Mouse (Mus musculus): Measurements from ENCODE around the gene Nrde2. TPM values are rescaled to one million over a fixed set of nuclear protein-coding genes. Genes with fewer than 3 reads are reported as not detected.

The Nrde2 gene
- total and polyA plus RNA-seq, 3 experiments: 16.5 to 17.2 TPM; not detected in 1

GRCm38 (mm10) chr12:100183970-100184369 lies 24.5 kb upstream of the Nrde2 start (continued):
- TF ChIP-seq HCFC1 (IDR thresholded peaks at IDR 0.05; ENCODE audit: low read depth, low read length): no peak
- no peak for TF ChIP-seq CHD2 (IDR thresholded peaks at IDR 0.05; ENCODE audit: low read length)
- peak; percentile 85 for TF ChIP-seq SIN3A (IDR thresholded peaks at IDR 0.05; ENCODE audit: low read length)
- TF ChIP-seq EP300 (IDR thresholded peaks at IDR 0.05; ENCODE audit: low read depth in 1 of 2, low read length in 2 of 2): peak; percentile 86 to 89
- TF ChIP-seq ZC3H11A (IDR thresholded peaks at IDR 0.05; ENCODE audit: low read depth, low read length): no peak
- no peak for TF ChIP-seq RAD21 (IDR thresholded peaks at IDR 0.05; ENCODE audit: low read depth, low read length)
- 0 out of 2 replicates have a peak, but pooled peaks have one; percentile 13 for TF ChIP-seq ZNF384 (IDR thresholded peaks at IDR 0.05; ENCODE audit: low read depth, low read length)
- no peak for TF ChIP-seq KAT2A (conservative IDR thresholded peaks at IDR 0.05; ENCODE audit: low read depth, low read length)
- peak; percentile 37; the same call in 1 of the 2 replicates for TF ChIP-seq NELFE (IDR thresholded peaks at IDR 0.05; ENCODE audit: low read depth, low read length)
- peak; percentile 72; the same call in 1 of the 2 replicates for TF ChIP-seq JUND (IDR thresholded peaks at IDR 0.05; ENCODE audit: low read depth, low read length)
- TF ChIP-seq ELF1 (IDR thresholded peaks at IDR 0.05; ENCODE audit: low read depth, low read length): no peak
- TF ChIP-seq ETS1 (IDR thresholded peaks at IDR 0.05; ENCODE audit: low read depth, low read length): peak; percentile 94

GRCm38 (mm10) chr12:100182676-100183075 lies 23.2 kb upstream of the Nrde2 start:
- TF ChIP-seq SMC3 (IDR thresholded peaks at IDR 0.05; ENCODE audit: low read depth, low read length): peak; percentile 44
- peak; percentile 75 for TF ChIP-seq MYC (IDR thresholded peaks at IDR 0.05; ENCODE audit: low read depth, low read length)
- peak; percentile 46 to 52 (median 47) for TF ChIP-seq CTCF (IDR thresholded peaks at IDR 0.05 in 2 of 3, conservative IDR thresholded peaks at IDR 0.05 in 1 of 3; ENCODE audit: control insufficient read depth in 1 of 3, insufficient read depth in 1 of 3, low read depth in 2 of 3, low read length in 3 of 3, poor library complexity in 1 of 3, severe bottlenecking in 1 of 3)
- TF ChIP-seq TBP (IDR thresholded peaks at IDR 0.05; ENCODE audit: low read depth, low read length): no peak
- TF ChIP-seq ZNF384 (IDR thresholded peaks at IDR 0.05; ENCODE audit: low read depth, low read length): peak; percentile 65; the same call in 1 of the 2 replicates
- TF ChIP-seq ELF1 (IDR thresholded peaks at IDR 0.05; ENCODE audit: low read depth, low read length): no peak
- peak; percentile 44 for TF ChIP-seq RAD21 (IDR thresholded peaks at IDR 0.05; ENCODE audit: low read depth, low read length)
- Histone ChIP-seq H3K27me3 (ENCODE audit: control insufficient read depth in 1 of 2, insufficient read depth in 2 of 2, low read length in 2 of 2) (no peaks in the 10 kb centered on the region), H3K9me3 (replicated peaks; ENCODE audit: insufficient read depth, low read length) (no peaks in the 10 kb centered on the region), H3K27ac (ENCODE audit: control insufficient read depth, low read depth, low read length) (no peak overlapping the region), H3K36me3 (ENCODE audit: control insufficient read depth in 1 of 2, insufficient read depth in 2 of 2, low read length in 2 of 2) (peaks cover 0 to 19% of the 10 kb centered on the region in 2 experiments; a peak in 2 of 4 replicates), H3K4me3 (ENCODE audit: control insufficient read depth in 1 of 2, insufficient read depth in 1 of 2, low read depth in 2 of 2, low read length in 2 of 2) (no peak overlapping the region), H3K9ac (ENCODE audit: control insufficient read depth, low read depth, low read length, poor library complexity, severe bottlenecking) (no peak overlapping the region), H3K79me2 (ENCODE audit: control insufficient read depth, insufficient read depth, low read length, poor library complexity) (no peaks in the 10 kb centered on the region; the same call in 1 of the 2 replicates), H3K4me1 (ENCODE audit: control insufficient read depth in 1 of 2, insufficient read depth in 2 of 2, low read length in 2 of 2) (peaks cover 10 to 16% of the 10 kb centered on the region in 2 experiments)
- DNase-seq (ENCODE audit: low read depth, low spot score): peak; percentile 63

GRCm38 (mm10) chr12:100180802-100181201 lies 21.3 kb upstream of the Nrde2 start:
- no peak for TF ChIP-seq E2F4 (IDR thresholded peaks at IDR 0.05; ENCODE audit: borderline replicate concordance, low read depth, low read length)
- no peak for TF ChIP-seq RAD21 (IDR thresholded peaks at IDR 0.05; ENCODE audit: low read depth, low read length)
- TF ChIP-seq ETS1 (IDR thresholded peaks at IDR 0.05; ENCODE audit: low read depth, low read length): no peak
- no peak for TF ChIP-seq MYC (IDR thresholded peaks at IDR 0.05; ENCODE audit: low read depth, low read length)
- TF ChIP-seq GABPA (IDR thresholded peaks at IDR 0.05; ENCODE audit: low read depth, low read length): no peak
- no peak for TF ChIP-seq TBP (IDR thresholded peaks at IDR 0.05; ENCODE audit: low read depth, low read length)
- no peak for TF ChIP-seq ZC3H11A (IDR thresholded peaks at IDR 0.05; ENCODE audit: low read depth, low read length)
- TF ChIP-seq TAL1 (IDR thresholded peaks at IDR 0.05; ENCODE audit: low read length): no peak
- no peak for TF ChIP-seq GATA1 (IDR thresholded peaks at IDR 0.05; ENCODE audit: low read depth, low read length)
- no peak for TF ChIP-seq MAFK (IDR thresholded peaks at IDR 0.05; ENCODE audit: borderline replicate concordance, low read depth, low read length)
- TF ChIP-seq SMC3 (IDR thresholded peaks at IDR 0.05; ENCODE audit: low read depth, low read length): no peak
- no peak for TF ChIP-seq USF2 (IDR thresholded peaks at IDR 0.05; ENCODE audit: borderline replicate concordance in 1 of 2, insufficient read depth in 1 of 2, low read depth in 1 of 2, low read length in 2 of 2)
- no peak for TF ChIP-seq KAT2A (conservative IDR thresholded peaks at IDR 0.05; ENCODE audit: low read depth, low read length)
- no peak for TF ChIP-seq JUND (IDR thresholded peaks at IDR 0.05; ENCODE audit: low read depth, low read length)
- no peak for TF ChIP-seq MYB (IDR thresholded peaks at IDR 0.05; ENCODE audit: low read depth, low read length)
- TF ChIP-seq HCFC1 (IDR thresholded peaks at IDR 0.05; ENCODE audit: low read depth, low read length): no peak
- Histone ChIP-seq H3K27ac (ENCODE audit: control insufficient read depth, low read depth, low read length) (no peak overlapping the region), H3K9ac (ENCODE audit: control insufficient read depth, low read depth, low read length, poor library complexity, severe bottlenecking) (no peak overlapping the region), H3K27me3 (ENCODE audit: control insufficient read depth in 1 of 2, insufficient read depth in 2 of 2, low read length in 2 of 2) (0 out of 4 replicates have a peak, but pooled peaks cover 0 to 1% of the 10 kb centered on the region in 2 experiments), H3K79me2 (ENCODE audit: control insufficient read depth, insufficient read depth, low read length, poor library complexity) (no peaks in the 10 kb centered on the region), H3K36me3 (ENCODE audit: control insufficient read depth in 1 of 2, insufficient read depth in 2 of 2, low read length in 2 of 2) (peaks cover 0 to 19% of the 10 kb centered on the region in 2 experiments; a peak in 2 of 4 replicates), H3K4me1 (ENCODE audit: control insufficient read depth in 1 of 2, insufficient read depth in 2 of 2, low read length in 2 of 2) (peaks cover 10 to 16% of the 10 kb centered on the region in 2 experiments), H3K9me3 (replicated peaks; ENCODE audit: insufficient read depth, low read length) (no peaks in the 10 kb centered on the region), H3K4me3 (ENCODE audit: control insufficient read depth in 1 of 2, insufficient read depth in 1 of 2, low read depth in 2 of 2, low read length in 2 of 2) (no peak overlapping the region)
- no peak for DNase-seq (ENCODE audit: low read depth, low spot score)

Measured in MEL (cell line).